Mouse (Mus musculus) heart, embryonic 13.5 days (tissue): ENCODE data around the gene Rxfp2. TPM values are rescaled to one million over a fixed set of nuclear protein-coding genes. Genes with fewer than 3 reads are reported as not detected.

Source experiments
- ATAC-seq: fragments of 200-750 bp; cut with Nextera tagmentation; 2 replicates; pipeline ENCODE4 v1.8.0; 2017; ENCODE audit warnings: moderate TSS enrichment; ENCODE audit not compliant: insufficient number of reproducible peaks, low FRiP score, low TSS enrichment; ENCODE audit errors: extremely low read depth
- H3K27ac ChIP-seq: fragments of 300-500 bp; sonication (generic); replicated peaks from 2 replicates; pipeline ENCODE4 v1.5.1; 2015; ENCODE audit warnings: moderate library complexity, mild to moderate bottlenecking, inconsistent platforms
- H3K27me3 ChIP-seq: fragments of 300-500 bp; sonication (generic); replicated peaks from 2 replicates; pipeline ENCODE4 v1.6.1; 2015; ENCODE audit warnings: mild to moderate bottlenecking, inconsistent platforms
- H3K36me3 ChIP-seq: fragments of 300-500 bp; sonication (generic); 2 replicates; pipeline ENCODE4 v1.6.1; 2015; ENCODE audit warnings: mild to moderate bottlenecking, inconsistent platforms
- H3K4me1 ChIP-seq: fragments of 300-500 bp; sonication (generic); 2 replicates; pipeline ENCODE4 v1.6.1; 2015; ENCODE audit warnings: inconsistent platforms
- H3K4me2 ChIP-seq: fragments of 300-500 bp; sonication (generic); 2 replicates; pipeline ENCODE4 v1.6.1; 2015; ENCODE audit warnings: inconsistent platforms, mild to moderate bottlenecking, moderate library complexity
- H3K4me3 ChIP-seq: fragments of 300-500 bp; sonication (generic); 2 replicates; pipeline ENCODE4 v1.5.1; 2015; ENCODE audit warnings: moderate library complexity, mild to moderate bottlenecking, inconsistent platforms
- H3K9ac ChIP-seq: fragments of 300-500 bp; sonication (generic); 2 replicates; pipeline ENCODE4 v1.6.1; 2015; ENCODE audit warnings: inconsistent platforms, mild to moderate bottlenecking, moderate library complexity
- H3K9me3 ChIP-seq: fragments of 300-500 bp; sonication (generic); 2 replicates; pipeline ENCODE4 v1.6.1; 2016; ENCODE audit warnings: inconsistent platforms
- WGBS: fragments of 180-500 bp; shearing (Covaris S2); methylation state at CpG from one replicate; pipeline ENCODE4 v1.1.7; 2015; ENCODE audit warnings: mixed read lengths; 5-methylcytosine and 5-hydroxymethylcytosine counted together
- polyA plus RNA-seq: library from polyadenylated mRNA; unstranded; fragments of >200 nt; fragmentation: Nextera tagmentation; extraction: Ambion mirVana; gene quantifications from 2 replicates; pipeline ENCODE4 v1.2.1, GENCODE M21; 2015

The Rxfp2 gene
- polyA plus RNA-seq, 1 experiment from 2014 or later, result 0.27 TPM

GRCm38 (mm10) chr5:150131166-150131565 lies 112.7 kb downstream of the Rxfp2 start:
- Histone ChIP-seq H3K27ac (no peak overlapping the region), H3K4me2 (no peak overlapping the region), H3K9me3 (no peaks in the 10 kb centered on the region), H3K36me3 (no peaks in the 10 kb centered on the region), H3K4me1 (peaks cover 6% of the 10 kb centered on the region; the same call in 1 of the 2 replicates), H3K4me3 (no peak overlapping the region), H3K27me3 (no peaks in the 10 kb centered on the region), H3K9ac (no peak overlapping the region)
- 58% methylated on average over 7 of the region's 7 CpGs for WGBS
- no peak for ATAC-seq

Other genes with a start within 250 kb of the Rxfp2 start
- 19.6 and 20.0 TPM in 2 replicates for gene Fry, start 100.0 kb downstream of the Rxfp2 start, polyA plus RNA-seq